Mouse (Mus musculus): ENCODE results near the gene Jmjd8. TPM values are rescaled to one million over a fixed set of nuclear protein-coding genes. Genes with fewer than 3 reads are reported as not detected.
A peak's percentile ranks its signal among the peaks of the same experiment; 100 is the strongest.

Jmjd8 gene
- 100 to 1,000 TPM in 1 of 2 experiments, 10 to 100 TPM in 1; 89.7 to 107 TPM for total RNA-seq (2021)
- long read RNA-seq, experiment 1, transcript Jmjd8-205 (9 exons, 2,268 nt), result major isoform, 52 of 67 reads
- long read RNA-seq, experiment 1, partial matches to known transcripts, result 5 of 67 reads
- long read RNA-seq, experiment 1, other reads (novel, unspliced or antisense), result 9 of 67 reads
- long read RNA-seq, experiment 2, transcript Jmjd8-205 (9 exons, 2,268 nt), result major isoform, 91 of 175 reads
- long read RNA-seq, experiment 2, partial matches to known transcripts, result 50 of 175 reads
- long read RNA-seq, experiment 2, other reads (novel, unspliced or antisense), result 30 of 175 reads

GRCm38 (mm10) chr17:25828712-25829557 is at the start of gene Jmjd8:
TSS of gene Jmjd8 (plus strand) at chr17:25828867.
- peak; percentile 70 to 77 for DNase-seq (ENCODE audit: low spot score in 2 of 2)

- no peak for DNase-seq (ENCODE audit: low spot score in 2 of 2)
These were observed 47.3 kb upstream of the Jmjd8 start for GRCm38 (mm10) chr17:25781339-25781738.

- DNase-seq (ENCODE audit: low spot score in 2 of 2), result no peak
These were observed 45.6 kb upstream of the Jmjd8 start for GRCm38 (mm10) chr17:25783086-25783485.

GRCm38 (mm10) chr17:25783861-25784574 is 44.6 kb upstream of the Jmjd8 start:
- DNase-seq (ENCODE audit: low spot score in 2 of 2), result no peak

- DNase-seq (ENCODE audit: low spot score in 2 of 2), result peak; percentile 92
These were observed 43.4 kb upstream of the Jmjd8 start, which contains the start of gene Haghl for GRCm38 (mm10) chr17:25785281-25785745. TSS of gene Haghl (minus strand) at chr17:25785673.

- DNase-seq (ENCODE audit: low spot score in 2 of 2), result no peak
These were observed 42.4 kb upstream of the Jmjd8 start, which contains the start of gene Ccdc78 for GRCm38 (mm10) chr17:25786280-25786679. TSS of gene Ccdc78 (plus strand) at chr17:25786580.

GRCm38 (mm10) chr17:25786781-25787504 is 41.7 kb upstream of the Jmjd8 start:
- DNase-seq (ENCODE audit: low spot score in 2 of 2), result no peak

- DNase-seq (ENCODE audit: low spot score in 2 of 2), result no peak
These were observed 37.3 kb upstream of the Jmjd8 start for GRCm38 (mm10) chr17:25791320-25791842.

- DNase-seq (ENCODE audit: low spot score in 2 of 2), result peak; percentile 81 to 85
These were observed 36.7 kb upstream of the Jmjd8 start for GRCm38 (mm10) chr17:25791843-25792527.

GRCm38 (mm10) chr17:25792615-25793014 is 36.1 kb upstream of the Jmjd8 start, which contains the start of gene Fam173a:
TSS of gene Fam173a (minus strand) at chr17:25792901.
- peak; percentile 57 to 61 for DNase-seq (ENCODE audit: low spot score in 2 of 2)

- DNase-seq (ENCODE audit: low spot score in 2 of 2), result no peak
These were observed 34.5 kb upstream of the Jmjd8 start for GRCm38 (mm10) chr17:25794197-25794596.

- no peak for DNase-seq (ENCODE audit: low spot score in 2 of 2)
These were observed 33.7 kb upstream of the Jmjd8 start for GRCm38 (mm10) chr17:25794998-25795397.

- no peak for DNase-seq (ENCODE audit: low spot score in 2 of 2)
These were observed 33.0 kb upstream of the Jmjd8 start, which contains the start of gene AC134908.4 for GRCm38 (mm10) chr17:25795609-25796092. TSS of gene AC134908.4 (minus strand) at chr17:25795659.

- DNase-seq (ENCODE audit: low spot score in 2 of 2), result peak in 1 of 2 experiments; percentile 38
These were observed 32.4 kb upstream of the Jmjd8 start for GRCm38 (mm10) chr17:25796211-25796771.

- DNase-seq (ENCODE audit: low spot score in 2 of 2), result peak; percentile 86 to 87
These were observed 31.7 kb upstream of the Jmjd8 start, which contains the start of gene Metrn for GRCm38 (mm10) chr17:25796951-25797369. TSS of gene Metrn (minus strand) at chr17:25797136.

- DNase-seq (ENCODE audit: low spot score in 2 of 2), result peak in 1 of 2 experiments; percentile 55
These were observed 27.6 kb upstream of the Jmjd8 start for GRCm38 (mm10) chr17:25801029-25801428.

- DNase-seq (ENCODE audit: low spot score in 2 of 2), result peak in 1 of 2 experiments; percentile 68
These were observed 25.7 kb upstream of the Jmjd8 start for GRCm38 (mm10) chr17:25802825-25803517.

GRCm38 (mm10) chr17:25806507-25806906 is 22.2 kb upstream of the Jmjd8 start:
- no peak for DNase-seq (ENCODE audit: low spot score in 2 of 2)
